Mouse (Mus musculus) heart, postnatal 25 days (tissue): ENCODE results near the gene Ids. TPM values are rescaled to one million over a fixed set of nuclear protein-coding genes. Genes with fewer than 3 reads are reported as not detected.

ENCODE experiments used
- total RNA-seq, 2 experiments: library from RNA; stranded (reverse); gene quantifications; 2 replicates each; pipeline ENCODE4 v1.2.3; 2021

Ids gene
- total RNA-seq, 2 experiments from 2014 or later: 16.2 to 20.4 TPM

Other genes with a start within 250 kb of the Ids start
- gene 1110012L19Rik, start 20.8 kb upstream of the Ids start, total RNA-seq: 10 to 100 TPM; 14.3 to 15.6 TPM
- gene Tmem185a, start 112.1 kb upstream of the Ids start, total RNA-seq: 10 to 100 TPM; 22.7 to 24.0 TPM